Mouse (Mus musculus) thymus, postnatal 0 days (tissue): ENCODE results near the gene Ccdc183. TPM values are rescaled to one million over a fixed set of nuclear protein-coding genes. Genes with fewer than 3 reads are reported as not detected.

Source experiments
- polyA plus RNA-seq: library from polyadenylated mRNA; unstranded; fragments of >200 nt; fragmentation: Nextera tagmentation; extraction: Ambion mirVana; gene quantifications from 2 replicates; pipeline ENCODE4 v1.2.1, GENCODE M21; 2015

The Ccdc183 gene
- polyA plus RNA-seq, 1 experiment from 2014 or later, result 0.04 TPM

Other genes starting within 250 kb of the Ccdc183 start
- 22.8 and 25.4 TPM in 2 replicates for gene Sapcd2, start 245.4 kb downstream of the Ccdc183 start, polyA plus RNA-seq
- 7.6 and 9.0 TPM in 2 replicates for gene Entpd2, start 221.8 kb downstream of the Ccdc183 start, polyA plus RNA-seq
- 6.3 and 7.2 TPM in 2 replicates for gene Npdc1, start 218.3 kb downstream of the Ccdc183 start, polyA plus RNA-seq
- 1.4 and 1.8 TPM in 2 replicates for gene Fut7, start 194.4 kb downstream of the Ccdc183 start, polyA plus RNA-seq
- 3.3 and 4.7 TPM in 2 replicates for gene Abca2, start 189.0 kb downstream of the Ccdc183 start, polyA plus RNA-seq
- gene Clic3, start 160.8 kb downstream of the Ccdc183 start, polyA plus RNA-seq, result 3.6 and 4.7 TPM in 2 replicates
- 72.4 and 83.3 TPM in 2 replicates for gene Paxx, start 156.6 kb downstream of the Ccdc183 start, polyA plus RNA-seq
- gene Ptgds, start 147.6 kb downstream of the Ccdc183 start, polyA plus RNA-seq, result 6.3 TPM in 2 replicates
- gene Lcn12, start 123.8 kb downstream of the Ccdc183 start, polyA plus RNA-seq, result not detected in 2 replicates
- gene Fbxw5, start 116.9 kb downstream of the Ccdc183 start, polyA plus RNA-seq, result 44.3 and 47.2 TPM in 2 replicates
- 5.6 and 6.4 TPM in 2 replicates for gene C8g, start 116.0 kb downstream of the Ccdc183 start, polyA plus RNA-seq
- gene Traf2, start 70.7 kb downstream of the Ccdc183 start, polyA plus RNA-seq, result 58.1 and 59.1 TPM in 2 replicates
- gene Edf1, start 59.8 kb downstream of the Ccdc183 start, polyA plus RNA-seq, result 466 and 515 TPM in 2 replicates
- 0.53 and 1.0 TPM in 2 replicates for gene Mamdc4, start 42.8 kb downstream of the Ccdc183 start, polyA plus RNA-seq
- gene Phpt1, start 42.5 kb downstream of the Ccdc183 start, polyA plus RNA-seq, result 184 and 191 TPM in 2 replicates
- 0.04 and 0.49 TPM in 2 replicates for gene Ajm1, start 35.9 kb downstream of the Ccdc183 start, polyA plus RNA-seq
- gene Rabl6, start 9.2 kb downstream of the Ccdc183 start, polyA plus RNA-seq, result 30.3 and 39.7 TPM in 2 replicates
- 5.8 and 7.0 TPM in 2 replicates for gene Tmem141, start 4.3 kb upstream of the Ccdc183 start, polyA plus RNA-seq
- 9.1 and 9.2 TPM in 2 replicates for gene Fcna, start 10.4 kb upstream of the Ccdc183 start, polyA plus RNA-seq
- 0.38 and 0.76 TPM in 2 replicates for gene Lcn8, start 35.4 kb upstream of the Ccdc183 start, polyA plus RNA-seq
- gene Lcn5, start 40.3 kb upstream of the Ccdc183 start, polyA plus RNA-seq, result not detected in 2 replicates
- 0.24 TPM in 1 of 2 replicates, not detected in the other for gene Lcn6, start 59.1 kb upstream of the Ccdc183 start, polyA plus RNA-seq
- gene Lcn10, start 65.0 kb upstream of the Ccdc183 start, polyA plus RNA-seq, result 0.45 and 0.49 TPM in 2 replicates
- 1.5 and 1.9 TPM in 2 replicates for gene Obp2a, start 82.4 kb upstream of the Ccdc183 start, polyA plus RNA-seq
- gene Bmyc, start 89.1 kb upstream of the Ccdc183 start, polyA plus RNA-seq, result 50.9 and 57.4 TPM in 2 replicates
- gene Obp2b, start 119.3 kb upstream of the Ccdc183 start, polyA plus RNA-seq, result 0.24 TPM in 1 of 2 replicates, not detected in the other
- gene Lcn3, start 147.9 kb upstream of the Ccdc183 start, polyA plus RNA-seq, result 0.45 and 0.56 TPM in 2 replicates
- 0.89 and 1.1 TPM in 2 replicates for gene Lcn11, start 159.3 kb upstream of the Ccdc183 start, polyA plus RNA-seq
- gene Gm13539, start 164.6 kb upstream of the Ccdc183 start, polyA plus RNA-seq, result 2.3 and 2.6 TPM in 2 replicates
- not detected in 2 replicates for gene Glt6d1, start 198.2 kb upstream of the Ccdc183 start, polyA plus RNA-seq
- 0.17 TPM in 1 of 2 replicates, not detected in the other for gene Lcn9, start 205.5 kb upstream of the Ccdc183 start, polyA plus RNA-seq
- gene Sohlh1, start 229.6 kb upstream of the Ccdc183 start, polyA plus RNA-seq, result 0.19 and 0.25 TPM in 2 replicates
- gene Kcnt1, start 246.1 kb upstream of the Ccdc183 start, polyA plus RNA-seq, result 0.14 and 0.18 TPM in 2 replicates